Mouse (Mus musculus) frontal cortex, postnatal 36 days (tissue): ENCODE measurements around the gene Slc24a5.
A peak's percentile ranks its signal among the peaks of the same experiment; 100 is the strongest.

Experiments used
- DNase-seq, 2 experiments: peaks; one replicate each; pipeline ENCODE4 v3.0.0; 2022; ENCODE audit warnings: low spot score in 2 of 2

Slc24a5 gene

GRCm38 (mm10) chr2:125119381-125120110 is 51.6 kb downstream of the Slc24a5 start:
- peak; percentile 28 to 63 for DNase-seq

DNA sequence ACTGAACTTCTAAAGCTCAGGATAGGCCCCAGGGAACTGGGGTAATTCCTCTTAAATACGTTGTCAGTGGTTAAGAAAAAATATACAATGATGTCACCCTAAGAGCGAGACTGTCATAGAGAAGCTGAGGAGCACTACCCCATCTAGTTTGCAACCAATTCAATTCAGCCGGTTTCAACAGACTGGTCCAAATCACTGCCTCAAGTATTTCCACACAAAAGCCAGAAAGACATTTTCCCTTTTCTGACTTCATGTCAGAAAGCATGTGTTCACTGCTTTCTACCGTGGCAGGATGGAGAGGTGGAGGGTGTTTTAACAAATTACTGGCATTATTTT is 54.3 kb downstream of the Slc24a5 start:
- no peak for DNase-seq

- DNase-seq = peak; percentile 51 to 54
Observed at GRCm38 (mm10) chr2:125122624-125123476, 54.9 kb downstream of the Slc24a5 start.

DNA sequence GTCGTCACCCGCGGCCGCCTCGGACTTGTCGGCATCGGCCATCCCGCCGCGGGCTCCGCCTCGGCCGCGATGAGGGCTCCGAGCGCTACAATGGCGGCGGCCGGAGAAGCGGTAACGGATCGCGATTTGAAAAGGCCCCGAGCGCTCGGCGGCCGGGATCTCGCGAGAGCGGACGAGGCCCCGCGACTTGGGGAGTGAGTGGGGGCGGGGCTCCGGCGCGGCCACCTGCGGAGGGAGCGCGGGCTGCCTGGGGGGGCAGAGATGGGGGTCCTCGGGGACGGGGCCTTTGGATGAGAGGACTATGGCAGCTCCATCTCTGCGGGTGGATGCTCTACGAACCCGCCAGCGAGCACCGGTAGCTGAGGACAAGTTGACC is 55.5 kb downstream of the Slc24a5 start, which contains the start of gene Myef2:
Myef2 (minus strand) TSS at position 185 of the 376 bp plus-strand sequence.
- peak; percentile 73 to 76 for DNase-seq

- DNase-seq = no peak
Observed at GRCm38 (mm10) chr2:125125824-125126223, 57.9 kb downstream of the Slc24a5 start.

DNA sequence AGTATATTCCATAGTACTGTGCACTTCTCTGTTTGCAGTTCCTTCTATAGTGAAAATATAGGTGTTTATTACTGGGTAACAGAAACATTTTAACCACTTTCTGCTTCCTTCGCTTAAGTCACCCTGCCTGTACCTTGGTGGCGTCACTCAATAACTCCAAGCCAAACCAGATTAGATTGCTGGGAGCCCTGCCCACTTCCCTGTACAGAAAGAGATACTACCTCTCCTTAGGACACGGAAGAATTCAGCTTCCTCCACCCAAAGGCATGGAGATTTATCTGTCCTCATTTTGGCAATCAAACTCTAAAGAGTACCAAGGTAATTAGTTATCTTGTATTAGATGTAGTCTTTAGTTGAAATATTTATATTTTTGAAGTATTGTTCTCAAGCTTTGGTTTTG is 58.9 kb downstream of the Slc24a5 start:
- no peak for DNase-seq

GRCm38 (mm10) chr2:125134113-125134512 is 66.2 kb downstream of the Slc24a5 start:
- no peak for DNase-seq

DNA sequence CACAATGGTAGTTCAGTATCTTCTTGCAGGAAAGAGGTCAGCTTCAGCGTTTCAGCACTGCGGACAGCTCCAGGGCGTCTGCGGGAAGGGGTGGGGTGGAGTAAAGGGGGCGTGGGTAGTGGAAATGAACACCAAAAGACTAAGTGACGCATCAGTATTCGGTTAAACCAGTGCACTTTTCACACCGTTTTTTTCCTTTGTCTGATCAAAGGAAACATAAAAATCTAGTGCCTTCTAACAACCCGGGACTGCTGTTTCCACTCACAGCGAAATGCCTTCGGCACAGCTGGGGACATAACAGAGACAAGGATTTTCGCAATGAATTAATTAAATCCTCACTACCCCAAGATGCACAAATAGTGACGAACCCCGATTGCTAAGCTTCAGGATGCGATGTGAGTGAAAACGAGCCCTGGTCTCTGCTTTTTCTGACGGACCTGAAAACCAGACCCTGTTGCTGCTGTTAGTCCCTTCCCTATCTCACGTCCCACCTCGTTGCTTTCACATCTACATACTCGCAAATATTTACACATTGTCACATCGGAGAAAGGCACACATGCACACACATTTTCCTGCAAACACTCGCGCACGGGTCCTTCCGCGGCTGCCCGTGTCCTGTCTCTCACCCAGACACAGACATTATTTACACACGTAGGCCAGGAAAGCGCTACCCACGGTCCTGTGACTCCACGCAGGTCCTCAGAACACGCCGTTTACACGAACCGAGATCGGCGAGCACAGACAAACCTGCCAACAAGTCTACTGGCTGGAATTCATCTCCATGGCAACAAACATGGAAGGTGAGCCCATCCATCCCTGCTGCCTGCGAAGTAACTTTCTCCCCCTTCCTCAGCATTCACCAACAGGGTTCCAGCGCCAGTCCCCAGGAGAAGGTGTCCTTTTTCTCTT is 68.2 kb downstream of the Slc24a5 start, which contains the start of gene Ctxn2:
Ctxn2 (plus strand) TSS at position 790 of the 909 bp plus-strand sequence.
- peak; percentile 56 to 65 for DNase-seq

- no peak for DNase-seq
Observed at GRCm38 (mm10) chr2:125136846-125137245, 68.9 kb downstream of the Slc24a5 start.
